Mouse (Mus musculus) forebrain, postnatal 0 days (tissue): ENCODE measurements at regions not wholly inside any gene's neighbourhood (a gene's known extent, or its start where the extent isn't known, plus 50 kb on each side); places are given as distances from the start of the nearest gene placed in this dataset.

Experiments
- ATAC-seq: fragments of 200-750 bp; cut with Nextera tagmentation; 2 replicates; pipeline ENCODE4 v1.8.0; 2017; ENCODE audit warnings: mild to moderate bottlenecking, moderate library complexity
- DNase-seq: peaks from one replicate; pipeline ENCODE4 v3.0.0-alpha.2; 2015
- H3K27ac ChIP-seq: fragments of 300-500 bp; sonication (generic); 2 replicates; pipeline ENCODE4 v1.5.1; 2014; ENCODE audit warnings: low read depth, mild to moderate bottlenecking, antibody characterized with exemption, low read length, moderate library complexity, mixed read lengths
- H3K27me3 ChIP-seq: fragments of 300-500 bp; sonication (generic); 2 replicates; pipeline ENCODE4 v1.6.1; 2014; ENCODE audit warnings: mild to moderate bottlenecking, low read length, mixed read lengths; ENCODE audit not compliant: insufficient read depth
- H3K36me3 ChIP-seq: fragments of 300-500 bp; sonication (generic); 2 replicates; pipeline ENCODE4 v1.6.1; 2014; ENCODE audit warnings: mild to moderate bottlenecking, moderate library complexity; ENCODE audit not compliant: insufficient read depth
- H3K4me1 ChIP-seq: fragments of 300-500 bp; sonication (generic); 2 replicates; pipeline ENCODE4 v1.6.1; 2014; ENCODE audit warnings: antibody characterized with exemption; ENCODE audit not compliant: insufficient read depth
- H3K4me2 ChIP-seq: fragments of 300-500 bp; sonication (generic); 2 replicates; pipeline ENCODE4 v1.6.1; 2014; ENCODE audit warnings: low read depth, mild to moderate bottlenecking, moderate library complexity
- H3K4me3 ChIP-seq: fragments of 300-500 bp; sonication (generic); 2 replicates; pipeline ENCODE4 v1.5.1; 2014; ENCODE audit warnings: low read depth, low read length, mixed read lengths
- H3K9ac ChIP-seq: fragments of 300-500 bp; sonication (generic); 2 replicates; pipeline ENCODE4 v1.6.1; 2014; ENCODE audit warnings: mild to moderate bottlenecking
- H3K9me3 ChIP-seq: fragments of 300-500 bp; sonication (generic); 2 replicates; pipeline ENCODE4 v1.6.1; 2016; ENCODE audit warnings: low read length
- CTCF ChIP-seq: sonication (generic); IDR thresholded peaks from 2 replicates; pipeline ENCODE4 v1.5.1; 2016; ENCODE audit warnings: antibody characterized with exemption, control low read depth, low read depth
- WGBS: fragments of 180-500 bp; shearing (Covaris S2); extraction: QIAGEN DNeasy Blood & Tissue Kit; methylation state at CpG from one replicate; pipeline ENCODE4 v1.1.7; 2014; 5-methylcytosine and 5-hydroxymethylcytosine counted together

DNA sequence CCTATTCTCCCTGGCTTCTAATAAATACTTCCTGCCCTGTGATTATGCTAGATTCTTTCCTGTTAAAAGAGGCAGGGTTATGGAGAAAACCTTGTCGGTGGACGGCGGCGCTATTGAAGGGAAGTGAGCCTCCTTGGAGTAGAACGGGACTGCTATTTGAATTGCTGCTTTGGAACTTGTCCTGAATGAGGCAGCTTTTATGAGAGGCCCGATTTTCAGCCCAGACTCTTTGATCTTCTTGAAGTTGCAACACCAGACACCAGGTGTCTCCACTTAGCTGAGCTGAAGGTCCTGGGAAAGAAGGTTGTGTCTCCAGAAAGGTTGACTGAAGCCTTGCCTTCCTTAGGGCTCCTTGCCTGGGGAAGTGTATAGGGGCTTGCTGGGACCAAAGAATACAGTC is 78.4 kb upstream of the Arid5b start:
- DNase-seq (peak; percentile 36), ATAC-seq (no peak)
- H3K27me3 ChIP-seq, result no peaks in the 10 kb centered on the region
- H3K4me3 ChIP-seq, result no peak overlapping the region
- no peak overlapping the region for H3K9ac ChIP-seq
- TF ChIP-seq CTCF, result peak; percentile 58
- H3K36me3 ChIP-seq, result no peaks in the 10 kb centered on the region
- peaks cover 11% of the 10 kb centered on the region; the same call in 1 of the 2 replicates for H3K4me1 ChIP-seq
- WGBS, result 62% methylated on average over 6 of the region's 6 CpGs
- H3K9me3 ChIP-seq, result no peaks in the 10 kb centered on the region
- no peak overlapping the region for H3K4me2 ChIP-seq
- H3K27ac ChIP-seq, result no peak overlapping the region

DNA sequence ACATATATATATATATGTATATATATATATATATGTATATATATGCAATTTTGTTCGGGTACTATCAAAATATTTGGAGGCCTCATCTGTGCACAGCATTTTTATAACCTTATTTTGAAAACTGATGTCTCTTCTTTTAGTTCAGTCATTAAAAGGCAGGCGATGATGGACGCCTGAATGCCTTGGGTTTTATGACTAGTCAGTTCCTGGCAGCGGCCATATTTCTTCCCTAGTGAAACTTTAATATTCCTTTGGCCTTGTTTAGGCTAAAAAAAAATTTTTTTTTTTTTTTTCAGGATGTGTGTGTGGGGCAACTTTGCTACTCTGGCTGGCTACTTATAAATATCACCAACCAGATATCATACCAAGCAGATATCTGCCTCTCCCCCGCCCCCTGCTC is 78.0 kb upstream of the Arid5b start:
- Histone ChIP-seq H3K4me3 (no peak overlapping the region), H3K27ac (no peak overlapping the region), H3K27me3 (no peaks in the 10 kb centered on the region), H3K36me3 (no peaks in the 10 kb centered on the region), H3K4me1 (peaks cover 11% of the 10 kb centered on the region; the same call in 1 of the 2 replicates), H3K9me3 (no peaks in the 10 kb centered on the region), H3K4me2 (no peak overlapping the region), H3K9ac (no peak overlapping the region)
- no peak for ATAC-seq
- 77% methylated on average over 5 of the region's 5 CpGs for WGBS
- no peak for TF ChIP-seq CTCF
- no peak for DNase-seq

DNA sequence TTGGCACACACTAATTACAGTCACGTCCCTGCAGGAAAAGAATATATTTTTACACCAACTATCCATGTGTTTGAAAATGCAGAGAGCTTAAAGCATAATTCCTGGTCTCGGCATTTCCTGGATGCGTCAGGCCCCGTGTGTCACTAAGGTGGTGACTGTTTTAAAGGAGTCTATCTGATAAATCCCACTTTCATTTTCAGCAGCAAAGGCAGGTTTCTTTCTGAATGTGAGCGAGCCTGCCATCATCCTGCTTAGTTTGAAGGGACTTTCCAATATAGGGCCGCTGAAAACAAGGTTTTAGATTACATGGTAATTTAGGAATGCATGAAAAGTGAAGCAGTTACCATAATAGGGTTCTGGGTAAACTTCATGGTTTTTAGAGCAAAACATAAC is 77.5 kb upstream of the Arid5b start:
- WGBS, result 5% methylated on average over 6 of the region's 6 CpGs
- Histone ChIP-seq H3K9ac (no peak overlapping the region; the same call in 1 of the 2 replicates), H3K4me3 (no peak overlapping the region), H3K36me3 (no peaks in the 10 kb centered on the region), H3K4me2 (peak overlapping the region; percentile 32), H3K9me3 (no peaks in the 10 kb centered on the region), H3K27ac (peak overlapping the region; percentile 42), H3K27me3 (no peaks in the 10 kb centered on the region), H3K4me1 (peaks cover 11% of the 10 kb centered on the region; the same call in 1 of the 2 replicates)
- ATAC-seq, result no peak
- no peak for TF ChIP-seq CTCF
- peak; percentile 35 for DNase-seq

DNA sequence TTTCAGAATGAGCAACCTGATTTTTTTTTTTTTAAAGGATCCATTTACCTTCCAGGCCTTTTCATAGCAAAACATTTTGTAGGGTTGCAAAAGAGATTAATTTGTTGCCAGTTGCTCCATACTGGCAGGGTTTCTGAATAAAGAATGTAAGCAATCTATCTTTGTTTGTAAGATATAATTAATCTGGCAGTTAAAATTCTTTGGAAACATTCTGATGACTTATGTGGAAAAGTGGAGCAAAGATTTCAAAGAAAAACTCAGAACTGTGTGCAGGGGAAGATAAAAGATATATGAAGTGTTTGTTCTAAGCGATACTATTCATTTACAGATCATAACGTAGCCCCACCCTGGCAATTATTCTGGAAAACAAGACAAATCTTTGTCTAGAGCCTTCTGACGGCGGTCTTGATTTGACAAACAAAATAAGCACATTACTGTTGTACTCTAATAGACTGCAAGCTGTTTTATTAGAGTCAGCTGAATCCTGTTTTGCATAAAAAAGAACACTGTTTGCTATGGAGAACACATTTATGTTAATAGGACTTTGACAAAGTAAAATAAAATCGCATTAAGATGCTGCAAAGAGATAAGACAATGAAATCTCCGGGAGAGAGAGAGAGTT is 77.0 kb upstream of the Arid5b start:
- Histone ChIP-seq H3K9me3 (no peaks in the 10 kb centered on the region), H3K4me1 (peaks cover 11% of the 10 kb centered on the region; the same call in 1 of the 2 replicates), H3K36me3 (no peaks in the 10 kb centered on the region), H3K27me3 (no peaks in the 10 kb centered on the region), H3K27ac (peak overlapping the region; percentile 42), H3K4me3 (no peak overlapping the region), H3K9ac (no peak overlapping the region; the same call in 1 of the 2 replicates), H3K4me2 (peak overlapping the region; percentile 32)
- TF ChIP-seq CTCF, result no peak
- WGBS, result 4% methylated on average over 6 of the region's 6 CpGs
- ATAC-seq (peak; percentile 85), DNase-seq (peak; percentile 55)

DNA sequence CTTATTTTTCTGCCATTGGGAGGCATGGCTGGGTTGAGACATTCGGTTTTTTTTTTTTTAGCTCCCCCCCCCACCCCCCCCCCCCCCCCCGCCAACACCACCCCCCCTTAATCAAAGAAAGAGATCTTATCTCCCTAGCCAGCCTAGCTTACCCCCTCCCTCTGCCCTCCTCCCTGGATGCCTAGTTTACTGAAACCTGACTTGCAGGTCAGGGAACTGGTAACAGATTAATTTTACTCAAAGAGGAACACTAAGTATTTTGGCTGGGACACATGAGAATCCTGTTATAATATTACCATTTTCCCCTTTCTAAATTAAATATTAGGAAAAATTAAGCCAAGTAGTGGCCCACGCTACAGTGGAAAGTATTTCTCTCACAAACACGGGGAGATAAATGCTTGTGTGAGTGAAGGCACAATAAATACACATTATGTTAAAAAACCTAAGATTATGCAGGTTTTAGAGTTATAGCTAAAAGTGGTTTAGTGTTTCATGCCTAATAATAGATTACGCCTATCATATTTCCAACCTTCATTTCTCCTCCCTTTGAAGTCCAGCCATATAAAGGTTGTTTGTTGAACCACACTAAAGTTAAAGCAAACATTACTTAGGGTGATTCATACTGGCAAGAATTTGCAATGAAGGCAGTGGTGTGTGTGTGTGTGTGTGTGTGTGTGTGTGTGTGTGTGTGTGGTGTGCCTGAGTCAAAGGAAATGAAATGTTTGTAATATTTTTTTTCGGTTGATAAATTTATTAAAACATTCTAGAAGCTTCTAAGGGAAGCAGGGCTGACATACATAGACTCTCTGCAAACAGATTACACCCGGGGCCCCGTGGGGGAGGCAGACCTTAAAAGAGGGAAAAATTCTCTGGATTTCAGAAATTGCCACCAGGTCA is 76.0 kb upstream of the Arid5b start:
- ATAC-seq, result no peak
- WGBS, result 31% methylated on average over 7 of the region's 8 CpGs
- no peak overlapping the region for H3K4me3 ChIP-seq
- peak overlapping the region; percentile 69 for H3K27ac ChIP-seq
- H3K27me3 ChIP-seq, result no peaks in the 10 kb centered on the region
- DNase-seq, result no peak
- no peaks in the 10 kb centered on the region for H3K36me3 ChIP-seq
- no peak overlapping the region for H3K9ac ChIP-seq
- no peaks in the 10 kb centered on the region for H3K9me3 ChIP-seq
- H3K4me2 ChIP-seq, result no peak overlapping the region
- H3K4me1 ChIP-seq, result peaks cover 11% of the 10 kb centered on the region; the same call in 1 of the 2 replicates
- TF ChIP-seq CTCF, result no peak

DNA sequence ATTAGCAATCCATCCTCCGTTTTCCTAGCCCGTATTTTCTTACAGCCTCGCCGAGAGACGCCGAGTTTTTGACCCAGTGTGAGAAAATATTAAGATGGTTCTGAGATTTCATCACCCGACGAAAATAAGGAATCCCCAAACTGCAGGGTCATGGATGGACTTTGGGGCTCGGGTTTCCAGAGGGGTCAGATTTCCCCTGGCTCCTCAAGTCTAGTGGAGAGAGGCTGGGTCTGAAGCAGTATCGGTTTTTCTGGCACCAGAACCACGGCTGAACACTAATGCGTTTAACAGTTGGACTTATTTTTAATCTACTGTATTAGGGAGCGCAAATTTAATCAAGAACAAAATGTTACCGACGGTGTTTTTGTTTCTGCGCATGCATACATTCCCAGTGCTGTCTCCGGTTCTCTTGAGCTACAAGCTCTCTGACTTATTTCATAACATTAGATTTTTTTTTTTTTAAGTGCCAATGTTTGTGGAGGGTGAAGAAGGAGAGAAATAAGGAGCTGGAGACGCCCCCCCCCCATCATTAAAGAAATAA is 75.2 kb upstream of the Arid5b start:
- H3K4me2 ChIP-seq, result no peak overlapping the region
- no peak for TF ChIP-seq CTCF

More for the DNA sequence above, 75.2 kb upstream of the Arid5b start:
- no peak overlapping the region for H3K27ac ChIP-seq
- H3K27me3 ChIP-seq, result no peaks in the 10 kb centered on the region
- no peaks in the 10 kb centered on the region for H3K36me3 ChIP-seq
- no peak overlapping the region for H3K9ac ChIP-seq
- H3K4me3 ChIP-seq, result no peak overlapping the region
- no peaks in the 10 kb centered on the region for H3K9me3 ChIP-seq
- H3K4me1 ChIP-seq, result peaks cover 11% of the 10 kb centered on the region; the same call in 1 of the 2 replicates
- 73% methylated on average over 18 of the region's 18 CpGs for WGBS
- no peak for ATAC-seq
- DNase-seq, result no peak
